Mouse (Mus musculus) olfactory bulb, adult 2 months (tissue): ENCODE data around the gene Sfxn5.

Experiments used
- CTCF ChIP-seq: fragments of 200-500 bp; IDR thresholded peaks from 2 replicates; pipeline ENCODE4 v1.5.1; 2012; ENCODE audit warnings: low read depth, mild to moderate bottlenecking, low read length, moderate library complexity; ENCODE audit not compliant: insufficient read depth
- POLR2A ChIP-seq: fragments of 200-500 bp; IDR thresholded peaks from 2 replicates; pipeline ENCODE4 v1.6.1; 2012; ENCODE audit warnings: mild to moderate bottlenecking, low read depth, low read length, moderate library complexity; ENCODE audit not compliant: insufficient read depth

GRCm38 (mm10) chr6:85334251-85334650 is 1.0 kb upstream of the Sfxn5 start:
- TF ChIP-seq CTCF (no peak), POLR2A (no peak)
